Mouse (Mus musculus): ENCODE data around the gene BC049715. TPM values are rescaled to one million over a fixed set of nuclear protein-coding genes. Genes with fewer than 3 reads are reported as not detected.
A peak's percentile ranks its signal among the peaks of the same experiment; 100 is the strongest.

The BC049715 gene
- total and polyA plus RNA-seq, 2 experiments from 2014 or later: 0.04 to 1.4 TPM

- H3K4me2 ChIP-seq (ENCODE audit: low read depth, low read length): peak overlapping the region; percentile 91
- WGBS: 22% methylated on average over 14 of the region's 14 CpGs
- no peak for ATAC-seq (ENCODE audit: insufficient read depth, low read depth)
- TF ChIP-seq CTCF (IDR thresholded peaks at IDR 0.05; ENCODE audit: low read depth) (no peak), EP300 (IDR thresholded peaks at IDR 0.05; ENCODE audit: low read depth) (no peak)
- H3K4me1 ChIP-seq (ENCODE audit: control insufficient read depth, insufficient read depth): peaks cover 13% of the 10 kb centered on the region
- peaks cover 21% of the 10 kb centered on the region for H3K36me3 ChIP-seq (replicated peaks; ENCODE audit: control insufficient read depth, insufficient read depth, low read length)
- DNase-seq (ENCODE audit: low spot score): peak; percentile 38
- H3K27ac ChIP-seq (ENCODE audit: low read depth): peak overlapping the region; percentile 58; the same call in 1 of the 2 replicates
- H3K9ac ChIP-seq (replicated peaks; ENCODE audit: low read depth, low read length): peak overlapping the region; percentile 72
- H3K27me3 ChIP-seq (ENCODE audit: control insufficient read depth, insufficient read depth, low read length): no peaks in the 10 kb centered on the region
- H3K9me3 ChIP-seq (replicated peaks; ENCODE audit: control insufficient read depth, low read length): no peaks in the 10 kb centered on the region
- peak overlapping the region; percentile 90 for H3K4me3 ChIP-seq (ENCODE audit: low read depth, low read length)
These were observed 18.3 kb upstream of the BC049715 start for GRCm38 (mm10) chr6:136809077-136809476.

- Histone ChIP-seq H3K9me3 (replicated peaks; ENCODE audit: control insufficient read depth, low read length) (no peaks in the 10 kb centered on the region), H3K9ac (replicated peaks; ENCODE audit: low read depth, low read length) (0 out of 2 replicates have a peak overlapping the region, but pooled peaks have one; percentile 72), H3K27me3 (ENCODE audit: control insufficient read depth, insufficient read depth, low read length) (no peaks in the 10 kb centered on the region), H3K4me3 (ENCODE audit: low read depth, low read length) (peak overlapping the region; percentile 90), H3K36me3 (replicated peaks; ENCODE audit: control insufficient read depth, insufficient read depth, low read length) (peaks cover 27% of the 10 kb centered on the region), H3K27ac (ENCODE audit: low read depth) (no peak overlapping the region), H3K4me1 (ENCODE audit: control insufficient read depth, insufficient read depth) (peaks cover 13% of the 10 kb centered on the region), H3K4me2 (ENCODE audit: low read depth, low read length) (peak overlapping the region; percentile 91)
- 65% methylated on average over 13 of the region's 13 CpGs for WGBS
- DNase-seq (ENCODE audit: low spot score) (no peak), ATAC-seq (ENCODE audit: insufficient read depth, low read depth) (no peak)
- TF ChIP-seq EP300 (IDR thresholded peaks at IDR 0.05; ENCODE audit: low read depth) (no peak), CTCF (IDR thresholded peaks at IDR 0.05; ENCODE audit: low read depth) (no peak)
These were observed 17.8 kb upstream of the BC049715 start for GRCm38 (mm10) chr6:136809673-136810072.

- H3K27me3 ChIP-seq (ENCODE audit: control insufficient read depth, insufficient read depth, low read length): no peaks in the 10 kb centered on the region
- H3K4me3 ChIP-seq (ENCODE audit: low read depth, low read length): no peak overlapping the region
- 86% methylated on average over 10 of the region's 10 CpGs for WGBS
- H3K4me1 ChIP-seq (ENCODE audit: control insufficient read depth, insufficient read depth): peaks cover 13% of the 10 kb centered on the region
- H3K9ac ChIP-seq (replicated peaks; ENCODE audit: low read depth, low read length): no peak overlapping the region
- ATAC-seq (ENCODE audit: insufficient read depth, low read depth): no peak
- H3K36me3 ChIP-seq (replicated peaks; ENCODE audit: control insufficient read depth, insufficient read depth, low read length): peaks cover 39% of the 10 kb centered on the region
- H3K9me3 ChIP-seq (replicated peaks; ENCODE audit: control insufficient read depth, low read length): no peaks in the 10 kb centered on the region
- DNase-seq (ENCODE audit: low spot score): no peak
- no peak overlapping the region for H3K4me2 ChIP-seq (ENCODE audit: low read depth, low read length)
- no peak overlapping the region for H3K27ac ChIP-seq (ENCODE audit: low read depth)
- TF ChIP-seq EP300 (IDR thresholded peaks at IDR 0.05; ENCODE audit: low read depth) (no peak), CTCF (IDR thresholded peaks at IDR 0.05; ENCODE audit: low read depth) (no peak)
These were observed 16.2 kb upstream of the BC049715 start for GRCm38 (mm10) chr6:136811196-136811595.

- H3K36me3 ChIP-seq (replicated peaks; ENCODE audit: control insufficient read depth, insufficient read depth, low read length): peaks cover 58% of the 10 kb centered on the region
- H3K9ac ChIP-seq (replicated peaks; ENCODE audit: low read depth, low read length): no peak overlapping the region
- H3K27ac ChIP-seq (ENCODE audit: low read depth): no peak overlapping the region
- H3K4me2 ChIP-seq (ENCODE audit: low read depth, low read length): no peak overlapping the region
- ATAC-seq (ENCODE audit: insufficient read depth, low read depth) (no peak), DNase-seq (ENCODE audit: low spot score) (no peak)
- H3K27me3 ChIP-seq (ENCODE audit: control insufficient read depth, insufficient read depth, low read length): no peaks in the 10 kb centered on the region
- no peaks in the 10 kb centered on the region for H3K9me3 ChIP-seq (replicated peaks; ENCODE audit: control insufficient read depth, low read length)
- H3K4me3 ChIP-seq (ENCODE audit: low read depth, low read length): no peak overlapping the region
- TF ChIP-seq CTCF (IDR thresholded peaks at IDR 0.05; ENCODE audit: low read depth): no peak; the same call in 1 of the 2 replicates
- no peak for TF ChIP-seq EP300 (IDR thresholded peaks at IDR 0.05; ENCODE audit: low read depth)
- 23% methylated on average over 4 of the region's 4 CpGs for WGBS
- H3K4me1 ChIP-seq (ENCODE audit: control insufficient read depth, insufficient read depth): peaks cover 7% of the 10 kb centered on the region
These were observed 14.3 kb upstream of the BC049715 start for GRCm38 (mm10) chr6:136813117-136813516.

- WGBS: 94% methylated on average over 7 of the region's 7 CpGs
- Histone ChIP-seq H3K36me3 (replicated peaks; ENCODE audit: control insufficient read depth, insufficient read depth, low read length) (peaks cover 80% of the 10 kb centered on the region), H3K9ac (replicated peaks; ENCODE audit: low read depth, low read length) (no peak overlapping the region), H3K27ac (ENCODE audit: low read depth) (no peak overlapping the region), H3K9me3 (replicated peaks; ENCODE audit: control insufficient read depth, low read length) (no peaks in the 10 kb centered on the region), H3K4me2 (ENCODE audit: low read depth, low read length) (no peak overlapping the region), H3K4me3 (ENCODE audit: low read depth, low read length) (no peak overlapping the region), H3K27me3 (ENCODE audit: control insufficient read depth, insufficient read depth, low read length) (no peaks in the 10 kb centered on the region), H3K4me1 (ENCODE audit: control insufficient read depth, insufficient read depth) (no peaks in the 10 kb centered on the region)
- no peak for ATAC-seq (ENCODE audit: insufficient read depth, low read depth)
- no peak for DNase-seq (ENCODE audit: low spot score)
- TF ChIP-seq EP300 (IDR thresholded peaks at IDR 0.05; ENCODE audit: low read depth): no peak
- TF ChIP-seq CTCF (IDR thresholded peaks at IDR 0.05; ENCODE audit: low read depth): no peak
These were observed 12.0 kb upstream of the BC049715 start for GRCm38 (mm10) chr6:136815381-136815780.

- H3K36me3 ChIP-seq (replicated peaks; ENCODE audit: control insufficient read depth, insufficient read depth, low read length): peaks cover 94% of the 10 kb centered on the region
- TF ChIP-seq CTCF (IDR thresholded peaks at IDR 0.05; ENCODE audit: low read depth): no peak
- TF ChIP-seq EP300 (IDR thresholded peaks at IDR 0.05; ENCODE audit: low read depth): no peak
- no peak overlapping the region for H3K9ac ChIP-seq (replicated peaks; ENCODE audit: low read depth, low read length)
- H3K4me1 ChIP-seq (ENCODE audit: control insufficient read depth, insufficient read depth): no peaks in the 10 kb centered on the region
- DNase-seq (ENCODE audit: low spot score) (no peak), ATAC-seq (ENCODE audit: insufficient read depth, low read depth) (no peak)
- H3K9me3 ChIP-seq (replicated peaks; ENCODE audit: control insufficient read depth, low read length): no peaks in the 10 kb centered on the region
- H3K27ac ChIP-seq (ENCODE audit: low read depth): no peak overlapping the region
- H3K27me3 ChIP-seq (ENCODE audit: control insufficient read depth, insufficient read depth, low read length): no peaks in the 10 kb centered on the region
- WGBS: 85% methylated on average over 21 of the region's 21 CpGs
- no peak overlapping the region for H3K4me3 ChIP-seq (ENCODE audit: low read depth, low read length)
- H3K4me2 ChIP-seq (ENCODE audit: low read depth, low read length): no peak overlapping the region
These were observed 10.6 kb upstream of the BC049715 start for GRCm38 (mm10) chr6:136816826-136817225.
